Mouse (Mus musculus) T-helper 2 cell (primary cell): ENCODE measurements around the gene Dgkq.

Experiments used
- in situ Hi-C: fragments of 300-600 bp; cut with MboI, MseI; formaldehyde crosslinking; loops from one replicate; pipeline ENCODE4 v1.15.1; 2025; ENCODE audit warnings: high pct_unique_total_duplicates

Gene Dgkq

GRCm38 (mm10) chr5:108689091-108689490 is 19.6 kb upstream of the Dgkq start:
- in situ Hi-C loops, result no loop called here

DNA sequence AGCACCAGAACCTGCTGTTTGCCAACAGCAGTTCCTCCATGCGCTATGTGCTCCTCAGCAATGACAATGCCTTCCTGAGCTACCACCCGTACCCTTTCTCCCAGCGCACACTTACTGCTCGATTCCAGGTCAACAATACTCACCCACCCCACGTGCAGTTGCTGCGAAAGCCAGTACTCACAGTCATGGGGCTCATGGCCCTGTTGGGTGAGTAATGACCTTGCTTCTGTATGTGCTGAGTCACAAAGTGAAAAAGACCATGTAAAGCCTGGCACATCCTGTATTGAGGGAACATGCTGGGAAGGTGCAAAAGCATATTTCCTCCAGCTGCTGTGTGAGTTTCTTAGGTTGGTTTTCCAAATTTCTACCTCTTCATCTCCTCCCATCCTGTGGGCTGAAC is 11.4 kb upstream of the Dgkq start:
- in situ Hi-C loops, result no loop called here

- in situ Hi-C loops, result loop anchor here (10.0 kb wide), 1 partner anchor 215 kb away; the partner anchor contains the start of gene Pcgf3
Measured at GRCm38 (mm10) chr5:108679909-108680308, 10.4 kb upstream of the Dgkq start.

GRCm38 (mm10) chr5:108678296-108678854 is 8.9 kb upstream of the Dgkq start:
- in situ Hi-C loops, result loop anchor here (10.0 kb wide), 1 partner anchor 214 kb away; the partner anchor contains the start of gene Pcgf3

- in situ Hi-C loops, result loop anchor here (10.0 kb wide), 1 partner anchor 213 kb away; the partner anchor contains the start of gene Pcgf3
Measured at GRCm38 (mm10) chr5:108677605-108678295, 8.3 kb upstream of the Dgkq start.

DNA sequence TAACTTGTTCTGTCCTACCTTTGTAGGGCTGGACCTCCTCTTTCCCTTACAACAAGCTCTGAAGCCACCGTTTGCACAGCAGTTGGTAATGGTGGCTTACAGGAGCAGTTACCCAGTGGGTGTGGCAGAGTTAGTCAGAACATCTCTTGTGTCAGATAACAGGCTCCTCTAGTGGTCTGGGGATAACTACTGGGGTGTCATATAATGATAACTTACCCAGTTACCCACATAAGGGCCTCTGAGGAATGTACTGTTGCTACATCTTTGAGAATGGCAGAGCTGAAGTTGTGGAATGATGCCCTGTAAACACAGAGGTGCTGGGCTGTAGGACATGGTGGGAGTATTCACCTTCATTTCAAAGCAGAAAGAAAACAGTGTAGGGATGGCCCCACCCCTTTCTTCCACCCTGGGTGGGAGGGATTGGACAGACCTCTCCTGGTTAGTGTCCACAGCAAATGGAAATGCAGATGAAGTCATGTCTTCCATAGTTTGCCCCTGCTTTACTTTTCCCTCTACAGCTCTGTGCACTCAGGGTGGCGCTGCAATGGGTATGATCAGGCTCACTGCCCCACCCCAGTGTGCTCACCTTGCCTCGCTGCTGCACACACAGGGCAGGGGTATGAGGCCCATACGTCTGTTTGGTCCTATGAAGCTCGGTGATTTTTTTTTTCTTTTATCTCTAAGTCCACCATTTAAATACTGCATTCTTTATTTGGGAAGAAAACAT is 7.5 kb upstream of the Dgkq start:
- in situ Hi-C loops, result loop anchor here (10.0 kb wide), 1 partner anchor 212 kb away; the partner anchor contains the start of gene Pcgf3

- in situ Hi-C loops, result loop anchor here (10.0 kb wide), 1 partner anchor 211 kb away; the partner anchor contains the start of gene Pcgf3
Measured at GRCm38 (mm10) chr5:108675251-108675816, 5.9 kb upstream of the Dgkq start, which contains the start of gene Slc26a1. TSS of gene Slc26a1 (minus strand) at chr5:108675569.

- in situ Hi-C loops, result loop anchor here (10.0 to 25.0 kb wide), 2 partner anchors 210 to 1412 kb away; partner anchors contain the start of gene Pcgf3
Measured at GRCm38 (mm10) chr5:108674624-108675023, 5.2 kb upstream of the Dgkq start.

GRCm38 (mm10) chr5:108671757-108672156 is 2.3 kb upstream of the Dgkq start:
- in situ Hi-C loops, result loop anchor here (10.0 to 25.0 kb wide), 2 partner anchors 207 to 1409 kb away; partner anchors contain the start of gene Pcgf3

DNA sequence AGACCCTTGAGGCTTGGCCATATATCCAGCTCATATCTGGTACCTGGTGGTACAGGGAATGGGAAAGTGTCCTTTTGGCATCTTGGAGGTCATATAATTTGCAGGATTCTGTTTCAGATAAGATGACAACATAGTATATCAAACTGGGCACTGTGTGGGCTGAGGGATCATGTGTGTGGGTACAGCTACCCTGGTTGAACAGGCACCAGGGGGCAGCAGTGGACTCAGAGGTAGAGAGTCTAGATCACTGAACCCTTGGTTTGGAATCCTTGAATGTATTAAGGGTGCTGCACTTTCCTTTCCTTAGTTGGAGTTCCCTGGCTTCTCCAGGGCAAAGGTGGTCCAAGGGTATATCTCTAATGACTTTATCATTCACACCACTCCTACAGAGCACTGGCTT is 1.3 kb upstream of the Dgkq start:
- in situ Hi-C loops, result loop anchor here (10.0 to 25.0 kb wide), 2 partner anchors 206 to 1408 kb away; partner anchors contain the start of gene Pcgf3

DNA sequence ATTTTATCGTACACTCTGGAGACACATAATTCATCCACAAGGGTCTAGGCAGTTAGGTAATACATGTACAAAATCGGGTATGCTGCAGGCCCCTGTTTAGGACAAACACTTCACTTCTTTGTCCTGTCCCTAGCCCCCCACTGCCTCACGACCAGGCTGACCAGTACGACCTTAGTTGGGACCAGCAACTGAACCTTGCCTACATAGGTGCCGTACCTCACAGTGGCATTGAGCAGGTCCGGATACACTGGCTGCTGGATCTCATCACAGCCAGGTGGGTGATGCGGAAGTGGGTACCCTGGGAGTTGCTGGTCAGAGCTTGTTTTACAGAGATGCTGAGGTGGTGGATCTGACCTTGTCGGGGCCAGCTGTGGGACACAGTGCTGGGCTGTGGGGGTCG is 514 bp upstream of the Dgkq start:
- in situ Hi-C loops, result loop anchor here (10.0 to 25.0 kb wide), 2 partner anchors 205 to 1408 kb away; partner anchors contain the start of gene Pcgf3

DNA sequence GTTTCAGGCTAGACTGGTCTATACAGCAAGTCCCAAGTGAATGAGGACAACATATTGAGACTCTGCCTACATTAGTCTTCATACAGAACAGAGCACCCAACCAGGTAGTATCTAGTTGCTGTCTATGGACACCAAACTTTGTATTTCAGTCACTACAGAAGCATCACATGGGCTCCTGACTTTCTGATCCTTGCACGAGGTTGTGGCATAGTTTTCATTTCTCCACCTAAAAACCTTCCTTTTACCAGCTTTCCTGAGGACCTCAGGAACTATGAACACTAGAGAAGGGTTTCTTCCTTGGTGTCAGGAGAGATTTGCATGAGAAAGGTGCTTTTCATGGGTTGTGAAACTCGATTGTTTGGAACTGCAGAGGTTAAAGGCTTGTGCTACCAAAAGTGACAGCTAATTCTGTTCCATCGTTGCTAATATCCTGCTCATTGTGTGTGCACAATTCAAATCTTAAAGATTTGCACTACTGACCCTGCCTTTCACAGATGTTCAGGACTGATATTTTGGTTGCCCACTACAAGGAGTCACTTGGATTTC is 1.0 kb downstream of the Dgkq start:
- in situ Hi-C loops, result loop anchor here (25.0 kb wide), 1 partner anchor 1406 kb away; no protein-coding TSS in a partner anchor

DNA sequence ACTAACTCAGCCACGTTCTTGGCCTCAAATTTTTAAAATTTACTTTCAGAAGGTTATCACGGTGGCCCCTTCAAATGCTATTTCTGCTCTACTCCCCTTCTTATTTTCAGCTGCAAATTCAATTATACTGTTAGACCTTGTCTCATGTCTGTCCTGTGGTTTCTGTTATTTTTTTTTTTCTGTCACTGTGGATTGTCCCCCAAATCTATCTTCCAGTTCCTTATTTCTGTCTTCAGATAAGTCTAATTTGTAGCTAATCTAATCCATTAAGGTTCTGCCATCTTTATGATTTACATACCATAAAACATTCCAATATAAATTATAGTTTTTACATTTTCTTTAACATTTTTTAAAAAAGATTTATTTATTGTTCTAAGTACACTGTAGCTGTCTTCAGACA is 2.1 kb downstream of the Dgkq start:
- in situ Hi-C loops, result loop anchor here (25.0 kb wide), 1 partner anchor 1405 kb away; no protein-coding TSS in a partner anchor

- in situ Hi-C loops, result loop anchor here (25.0 kb wide), 1 partner anchor 1403 kb away; no protein-coding TSS in a partner anchor
Measured at GRCm38 (mm10) chr5:108665066-108665465, 4.4 kb downstream of the Dgkq start.

DNA sequence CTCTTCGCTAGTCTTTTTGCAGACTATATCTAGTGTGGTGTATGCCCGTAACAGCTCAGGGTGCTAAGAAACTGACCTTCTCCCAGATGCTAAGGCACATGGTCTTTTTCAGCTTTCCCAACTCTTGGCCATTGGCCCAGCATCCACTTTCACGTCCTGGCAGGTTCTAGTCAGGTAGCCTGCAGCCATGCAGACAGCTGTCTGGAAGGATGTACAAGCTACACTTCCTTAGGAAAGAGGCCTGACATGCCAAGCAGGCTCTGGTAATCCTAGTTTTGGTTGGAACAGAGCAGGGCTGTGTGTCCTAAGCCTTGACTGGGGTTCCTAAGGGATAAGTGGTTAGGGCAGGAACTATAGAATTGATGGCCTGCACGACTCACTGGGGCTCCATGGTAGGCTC is 6.7 kb downstream of the Dgkq start:
- in situ Hi-C loops, result loop anchor here (25.0 kb wide), 1 partner anchor 1400 kb away; no protein-coding TSS in a partner anchor

- in situ Hi-C loops, result loop anchor here (25.0 kb wide), 1 partner anchor 1398 kb away; no protein-coding TSS in a partner anchor
Measured at GRCm38 (mm10) chr5:108660632-108661268, 8.7 kb downstream of the Dgkq start.

- in situ Hi-C loops, result loop anchor here (25.0 kb wide), 1 partner anchor 1398 kb away; no protein-coding TSS in a partner anchor
Measured at GRCm38 (mm10) chr5:108659698-108660631, 9.5 kb downstream of the Dgkq start, which contains the start of gene Idua. TSS of gene Idua (plus strand) at chr5:108660331.

DNA sequence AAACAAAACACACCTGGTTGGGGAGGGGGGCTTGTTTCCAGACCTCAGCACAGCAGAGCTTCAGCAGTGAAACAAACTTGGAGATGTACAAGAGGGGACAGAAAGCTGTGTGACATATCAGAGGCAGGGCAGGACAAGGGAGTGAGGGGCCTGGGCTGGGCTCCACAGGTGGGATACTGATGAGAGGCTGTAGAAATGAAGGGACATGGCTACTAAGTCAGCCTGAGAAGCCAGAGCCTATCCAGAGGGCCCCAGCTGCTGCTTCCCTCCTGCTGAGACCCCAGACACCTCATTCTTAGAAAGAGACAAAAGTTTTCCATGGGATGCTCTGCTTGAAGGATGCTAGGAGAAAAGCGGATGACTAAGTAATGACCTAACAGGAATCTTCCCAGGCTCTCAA is 10.9 kb downstream of the Dgkq start:
- in situ Hi-C loops, result loop anchor here (25.0 kb wide), 1 partner anchor 1396 kb away; no protein-coding TSS in a partner anchor

- in situ Hi-C loops, result loop anchor here (25.0 kb wide), 1 partner anchor 1395 kb away; no protein-coding TSS in a partner anchor
Measured at GRCm38 (mm10) chr5:108657406-108657805, 12.1 kb downstream of the Dgkq start.
